Mouse (Mus musculus) c-Kit-positive CD71-negative TER-119-negative erythroid progenitor cells, embryonic 14.5 days (primary cell): ENCODE measurements around the gene Lipt2.

Source experiments
- DNase-seq: peaks from one replicate; pipeline ENCODE4 v3.0.0-alpha.2; 2013; ENCODE audit warnings: low read depth

The Lipt2 gene

DNA sequence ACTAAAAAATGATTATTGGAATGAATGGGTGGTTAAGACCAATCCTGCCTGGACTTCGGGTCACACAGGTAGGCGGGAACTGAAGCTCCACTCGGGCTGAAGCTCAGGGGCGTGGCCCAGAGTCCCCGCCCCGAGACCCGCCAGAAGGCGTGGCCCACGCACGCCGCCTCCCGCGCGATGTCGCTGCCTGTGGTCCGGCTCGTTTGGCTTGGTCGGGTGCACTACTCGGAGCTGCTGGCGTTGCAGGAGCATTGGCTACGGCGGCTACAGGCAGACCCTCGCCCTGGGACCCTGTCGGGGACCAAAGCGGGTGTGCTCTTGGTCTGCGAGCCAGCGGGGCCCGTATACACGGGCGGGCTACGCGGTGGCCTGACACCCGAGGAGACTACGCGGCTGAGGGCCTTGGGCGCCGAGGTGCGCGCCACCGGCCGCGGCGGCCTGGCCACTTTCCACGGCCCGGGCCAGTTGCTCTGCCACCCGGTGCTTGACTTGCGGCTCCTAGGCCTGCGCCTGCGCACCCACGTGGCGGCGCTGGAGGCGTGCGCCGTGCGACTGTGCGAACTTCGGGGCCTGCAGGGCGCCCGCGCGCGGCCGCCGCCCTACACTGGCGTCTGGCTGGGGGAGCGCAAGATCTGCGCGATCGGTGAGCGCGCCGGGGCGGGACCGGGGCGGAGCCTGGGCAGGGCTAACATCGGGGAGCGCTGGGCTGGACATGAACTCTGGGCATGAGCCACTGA, at the start of gene Lipt2:
TSS of gene Lipt2 (plus strand) at position 173 of the 737 bp plus-strand sequence.
- DNase-seq, result peak; percentile 76

GRCm38 (mm10) chr7:100111506-100111905, 47.6 kb upstream of the Lipt2 start:
- DNase-seq, result no peak

DNA sequence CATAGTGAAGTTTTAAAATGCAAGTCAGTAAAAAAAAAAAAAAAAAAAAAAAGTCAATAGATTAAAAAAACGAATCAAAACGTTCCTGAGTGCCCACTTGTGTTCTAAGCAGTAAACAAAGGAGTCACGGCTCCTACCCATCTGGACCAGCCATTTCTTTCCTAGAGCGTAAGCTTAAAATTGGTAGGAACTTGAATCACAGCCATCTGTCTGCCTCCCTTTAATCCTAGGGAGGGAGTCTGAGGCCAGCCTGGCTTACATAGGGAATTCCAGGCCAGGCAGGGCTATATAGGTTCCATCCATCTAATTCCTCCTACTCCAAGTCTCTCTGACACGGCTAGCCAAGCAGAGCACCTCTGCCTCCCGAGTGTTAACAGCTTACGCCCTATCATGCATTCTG, 45.3 kb upstream of the Lipt2 start:
- DNase-seq, result no peak

DNA sequence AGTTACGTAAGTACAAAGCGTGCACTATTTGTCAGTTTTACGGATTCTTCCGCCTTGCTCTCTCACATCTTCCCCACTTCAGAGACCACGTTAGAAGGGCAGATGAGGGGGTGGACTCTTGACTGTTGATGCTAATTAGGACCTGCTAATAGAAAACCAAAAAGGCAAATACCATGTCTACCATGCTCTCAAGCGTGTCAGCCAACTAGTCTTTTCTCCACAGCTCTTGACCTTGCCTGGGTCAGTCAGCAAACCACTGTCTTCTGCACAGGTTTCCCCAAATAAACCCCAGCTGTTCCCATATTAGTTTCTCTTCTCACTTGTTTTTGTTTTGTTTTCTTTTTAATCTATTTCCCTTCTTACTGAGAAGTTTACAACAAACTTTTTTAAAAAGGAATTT, 44.8 kb upstream of the Lipt2 start:
- no peak for DNase-seq

- DNase-seq, result peak; percentile 50
Measured at GRCm38 (mm10) chr7:100120791-100121261, 38.3 kb upstream of the Lipt2 start.

- peak; percentile 98 for DNase-seq
Measured at GRCm38 (mm10) chr7:100121376-100121789, 37.7 kb upstream of the Lipt2 start, which contains the start of gene Pold3. Gene Pold3 (minus strand): TSS chr7:100121565.

DNA sequence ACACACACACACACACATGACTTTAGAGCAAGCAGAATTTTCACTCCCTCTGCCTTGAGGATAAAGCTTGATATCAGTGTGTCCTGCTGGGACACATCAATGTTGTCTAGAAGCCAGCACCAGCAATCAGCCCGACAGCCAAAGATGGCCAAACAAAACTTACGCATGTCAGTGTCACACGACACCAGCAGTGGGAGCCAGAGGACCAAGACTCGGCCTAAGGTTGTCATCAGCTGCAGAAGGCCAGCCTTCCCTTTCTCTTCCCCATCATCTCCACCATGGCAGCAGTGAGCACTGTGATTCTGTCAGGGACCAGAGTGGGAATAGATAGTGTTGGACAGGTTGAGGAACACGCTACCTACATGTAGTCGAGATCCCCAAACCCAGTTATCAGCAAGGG, 35.6 kb upstream of the Lipt2 start:
- DNase-seq, result peak; percentile 61

- DNase-seq, result peak; percentile 55
Measured at GRCm38 (mm10) chr7:100124211-100124610, 34.9 kb upstream of the Lipt2 start.

DNA sequence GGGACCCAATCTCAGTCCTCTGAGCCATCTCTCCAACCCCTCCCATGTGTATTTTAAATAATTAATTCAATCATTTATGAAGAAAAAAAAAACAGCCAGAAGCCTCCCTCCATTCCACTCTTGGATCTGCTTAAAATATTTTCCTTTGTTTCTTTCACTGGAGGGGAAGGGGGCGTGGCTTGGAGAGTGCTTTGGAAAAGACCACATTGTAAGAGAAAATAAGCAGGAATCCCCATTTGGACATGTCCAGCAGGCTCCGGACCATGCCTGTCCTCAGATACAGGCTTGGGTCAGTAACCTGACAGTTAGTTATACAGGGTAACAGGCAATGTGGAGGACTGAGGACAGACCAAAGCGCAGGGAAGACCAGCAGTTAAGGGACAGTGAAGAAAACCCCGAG, 33.9 kb upstream of the Lipt2 start:
- DNase-seq, result no peak

GRCm38 (mm10) chr7:100126514-100126913, 32.6 kb upstream of the Lipt2 start:
- DNase-seq, result no peak

- no peak for DNase-seq
Measured at GRCm38 (mm10) chr7:100128262-100129041, 30.6 kb upstream of the Lipt2 start.

GRCm38 (mm10) chr7:100130592-100130991, 28.5 kb upstream of the Lipt2 start:
- DNase-seq, result no peak

- DNase-seq, result no peak
Measured at GRCm38 (mm10) chr7:100132379-100132778, 26.7 kb upstream of the Lipt2 start.

- no peak for DNase-seq
Measured at GRCm38 (mm10) chr7:100137038-100137437, 22.0 kb upstream of the Lipt2 start.

- no peak for DNase-seq
Measured at GRCm38 (mm10) chr7:100138075-100138474, 21.0 kb upstream of the Lipt2 start.

GRCm38 (mm10) chr7:100140591-100140990, 18.5 kb upstream of the Lipt2 start:
- no peak for DNase-seq

DNA sequence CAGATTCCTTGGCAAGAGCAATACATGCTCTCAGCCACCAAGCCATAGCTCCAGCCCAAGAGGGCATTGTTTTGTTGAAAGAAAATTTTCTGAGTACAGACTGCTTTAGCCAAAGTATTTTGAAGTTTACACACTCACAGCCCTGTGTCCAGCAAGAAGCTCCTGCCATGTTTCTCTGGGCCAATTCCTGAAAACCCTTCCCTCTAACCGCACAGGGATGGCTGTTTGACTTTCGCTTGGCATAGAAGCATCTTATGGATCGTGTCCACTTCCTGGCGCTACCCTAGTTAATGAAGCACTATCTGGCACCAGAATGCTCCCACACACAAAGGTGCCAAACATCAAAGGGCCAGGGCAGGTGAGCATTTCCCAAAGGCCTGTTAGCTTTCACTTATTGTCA, 10.5 kb upstream of the Lipt2 start:
- no peak for DNase-seq

DNA sequence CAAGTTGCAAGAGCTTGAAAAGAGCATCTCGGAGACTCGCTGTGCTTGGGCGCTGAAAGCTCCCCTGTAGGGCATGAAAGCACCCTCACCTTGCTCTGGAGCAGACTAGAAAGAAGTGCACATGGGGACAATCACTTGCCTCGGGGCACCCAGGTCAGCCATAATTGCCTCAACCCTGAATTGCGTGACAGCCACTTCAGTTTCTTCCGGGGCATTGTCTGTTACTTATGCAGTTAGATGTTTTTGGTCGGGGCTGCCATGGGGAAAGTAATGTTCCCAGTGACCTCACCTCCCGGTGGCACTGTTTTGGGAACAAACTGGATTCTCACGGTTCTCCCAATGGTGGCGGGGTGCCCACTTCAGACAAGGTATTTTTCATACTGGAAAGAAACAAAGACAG, 9.0 kb upstream of the Lipt2 start:
- DNase-seq, result no peak

- no peak for DNase-seq
Measured at GRCm38 (mm10) chr7:100150626-100151025, 8.5 kb upstream of the Lipt2 start.

- no peak for DNase-seq
Measured at GRCm38 (mm10) chr7:100157669-100158068, 1.4 kb upstream of the Lipt2 start.

DNA sequence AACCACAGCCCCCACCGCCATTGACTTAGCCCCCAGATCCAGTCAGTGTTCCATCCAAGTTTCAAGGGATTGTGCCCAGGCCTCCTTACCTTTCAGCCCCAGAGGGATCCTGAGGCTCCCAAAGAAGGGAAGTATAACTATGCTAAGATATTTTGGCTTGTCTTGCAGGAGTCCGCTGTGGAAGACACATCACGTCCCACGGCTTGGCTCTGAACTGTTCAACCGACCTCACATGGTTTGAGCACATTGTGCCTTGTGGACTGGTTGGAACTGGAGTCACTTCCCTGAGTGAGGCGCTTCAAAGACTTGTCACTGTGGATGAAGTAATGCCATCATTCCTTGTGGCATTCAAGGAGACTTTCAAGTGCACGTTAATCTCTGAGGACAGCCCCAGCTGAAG, 929 bp downstream of the Lipt2 start:
- no peak for DNase-seq

GRCm38 (mm10) chr7:100163506-100163905, 4.4 kb downstream of the Lipt2 start:
- DNase-seq, result no peak

DNA sequence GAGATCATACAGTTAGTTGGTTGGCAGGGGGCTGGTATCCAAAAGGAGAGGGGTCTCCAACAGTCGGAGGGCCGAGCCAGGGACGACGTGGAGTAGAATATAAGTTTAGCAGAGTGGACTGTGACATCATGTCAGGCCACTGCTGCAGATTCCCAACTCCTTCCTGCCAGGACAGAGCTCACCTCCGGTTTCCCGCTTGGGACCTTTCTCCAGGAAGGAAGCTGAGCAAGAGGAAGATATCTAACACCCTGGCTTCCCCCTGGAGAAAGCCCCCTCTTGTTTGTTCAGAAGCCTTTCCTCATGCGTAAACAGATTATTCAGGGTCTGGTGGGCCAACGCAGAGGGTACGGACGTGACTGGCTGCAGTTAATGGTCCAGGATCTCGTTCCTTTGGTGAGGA, 9.6 kb downstream of the Lipt2 start:
- no peak for DNase-seq
